Mouse (Mus musculus) intestine, postnatal 0 days (tissue): Measurements from ENCODE around the gene Slc22a12. TPM values are rescaled to one million over a fixed set of nuclear protein-coding genes. Genes with fewer than 3 reads are reported as not detected.

Experiments used
- ATAC-seq: fragments of 200-750 bp; cut with Nextera tagmentation; 2 replicates; pipeline ENCODE4 v1.8.0; 2017; ENCODE audit warnings: mild to moderate bottlenecking, moderate TSS enrichment, moderate library complexity
- H3K27ac ChIP-seq: fragments of 300-500 bp; sonication (generic); 2 replicates; pipeline ENCODE4 v1.5.1; 2014; ENCODE audit warnings: mild to moderate bottlenecking, low read depth, low read length, moderate library complexity
- H3K27me3 ChIP-seq: fragments of 300-500 bp; sonication (generic); replicated peaks from 2 replicates; pipeline ENCODE4 v1.6.1; 2014; ENCODE audit warnings: low read length, mixed read lengths; ENCODE audit not compliant: control insufficient read depth, insufficient read depth
- H3K36me3 ChIP-seq: fragments of 300-500 bp; sonication (generic); 2 replicates; pipeline ENCODE4 v1.6.1; 2014; ENCODE audit warnings: mild to moderate bottlenecking, moderate library complexity; ENCODE audit not compliant: control insufficient read depth, insufficient read depth
- H3K4me1 ChIP-seq: fragments of 300-500 bp; sonication (generic); replicated peaks from 2 replicates; pipeline ENCODE4 v1.6.1; 2014; ENCODE audit warnings: antibody characterized with exemption, low read length, mixed read lengths; ENCODE audit not compliant: control insufficient read depth, insufficient read depth
- H3K4me2 ChIP-seq: fragments of 300-500 bp; sonication (generic); replicated peaks from 2 replicates; pipeline ENCODE4 v1.6.1; 2014; ENCODE audit warnings: low read depth, mild to moderate bottlenecking, moderate library complexity
- H3K4me3 ChIP-seq: fragments of 300-500 bp; sonication (generic); 2 replicates; pipeline ENCODE4 v1.5.1; 2014; ENCODE audit warnings: low read depth, low read length
- H3K9ac ChIP-seq: fragments of 300-500 bp; sonication (generic); 2 replicates; pipeline ENCODE4 v1.6.1; 2014; ENCODE audit warnings: mild to moderate bottlenecking, low read depth, low read length
- H3K9me3 ChIP-seq: fragments of 300-500 bp; sonication (generic); 2 replicates; pipeline ENCODE4 v1.6.1; 2016; ENCODE audit warnings: mixed run types; ENCODE audit not compliant: control insufficient read depth
- CTCF ChIP-seq: sonication (generic); IDR thresholded peaks from 2 replicates; pipeline ENCODE4 v1.5.1; 2016; ENCODE audit warnings: low read depth, mild to moderate bottlenecking, control low read depth, antibody characterized with exemption, moderate library complexity
- WGBS: fragments of 180-500 bp; shearing (Covaris S2); extraction: QIAGEN DNeasy Blood & Tissue Kit; methylation state at CpG from one replicate; pipeline ENCODE4 v1.1.7; 2014; 5-methylcytosine and 5-hydroxymethylcytosine counted together
- polyA plus RNA-seq: library from polyadenylated mRNA; unstranded; fragments of >200 nt; fragmentation: Nextera tagmentation; extraction: Ambion mirVana; gene quantifications from 2 replicates; pipeline ENCODE4 v1.2.1, GENCODE M21; 2015

Gene Slc22a12
- polyA plus RNA-seq, 1 experiment from 2014 or later = not detected

DNA sequence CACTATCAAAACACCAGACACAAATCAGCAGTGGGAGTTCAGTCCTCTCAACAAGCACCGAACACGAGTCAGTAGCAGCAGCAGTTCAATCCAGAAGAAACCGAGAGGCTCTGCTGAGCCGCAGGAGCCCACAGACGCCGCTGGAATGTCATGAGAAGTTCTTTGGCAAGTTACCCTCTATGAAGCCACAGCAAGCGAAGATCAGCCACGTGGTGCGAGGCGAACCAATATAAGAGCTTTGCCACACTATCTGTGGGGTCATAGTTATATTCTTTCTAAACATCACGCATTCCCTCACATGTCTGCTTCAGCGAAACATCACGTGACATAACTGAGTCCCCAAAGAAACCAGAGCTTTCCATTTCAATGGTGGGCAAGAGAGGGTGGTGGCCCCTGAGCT is 1.9 kb upstream of the Slc22a12 start:
- ATAC-seq = no peak

GRCm38 (mm10) chr19:6543518-6543917 is 686 bp upstream of the Slc22a12 start:
- Histone ChIP-seq H3K36me3 (no peaks in the 10 kb centered on the region), H3K4me2 (no peak overlapping the region), H3K9ac (no peak overlapping the region), H3K9me3 (no peaks in the 10 kb centered on the region), H3K27me3 (no peaks in the 10 kb centered on the region), H3K27ac (no peak overlapping the region), H3K4me1 (no peaks in the 10 kb centered on the region), H3K4me3 (no peak overlapping the region)
- no peak for TF ChIP-seq CTCF
- no peak for ATAC-seq
- 59% methylated on average over 7 of the region's 7 CpGs for WGBS

More for the DNA sequence above, 1.9 kb upstream of the Slc22a12 start:
- Histone ChIP-seq H3K4me2 (no peak overlapping the region), H3K4me3 (no peak overlapping the region), H3K9ac (no peak overlapping the region), H3K27ac (no peak overlapping the region), H3K36me3 (no peaks in the 10 kb centered on the region), H3K27me3 (no peaks in the 10 kb centered on the region), H3K9me3 (no peaks in the 10 kb centered on the region), H3K4me1 (no peaks in the 10 kb centered on the region)
- 88% methylated on average over 13 of the region's 13 CpGs for WGBS
- TF ChIP-seq CTCF = no peak

GRCm38 (mm10) chr19:6543035-6543383 is 177 bp upstream of the Slc22a12 start:
- Histone ChIP-seq H3K27me3 (no peaks in the 10 kb centered on the region), H3K4me1 (no peaks in the 10 kb centered on the region), H3K9ac (no peak overlapping the region), H3K4me3 (no peak overlapping the region), H3K27ac (no peak overlapping the region), H3K36me3 (no peaks in the 10 kb centered on the region), H3K9me3 (no peaks in the 10 kb centered on the region), H3K4me2 (no peak overlapping the region)
- WGBS = 89% methylated on average over 6 of the region's 6 CpGs
- ATAC-seq = no peak
- TF ChIP-seq CTCF = no peak

- H3K9me3 ChIP-seq = no peaks in the 10 kb centered on the region
- no peaks in the 10 kb centered on the region for H3K4me1 ChIP-seq
- no peaks in the 10 kb centered on the region for H3K36me3 ChIP-seq
- no peak overlapping the region for H3K27ac ChIP-seq
- no peaks in the 10 kb centered on the region for H3K27me3 ChIP-seq
- no peak overlapping the region for H3K4me2 ChIP-seq
- no peak for ATAC-seq
- no peak overlapping the region for H3K9ac ChIP-seq
- TF ChIP-seq CTCF = no peak
- no peak overlapping the region for H3K4me3 ChIP-seq
- WGBS = 80% methylated on average over 7 of the region's 7 CpGs
Observed at GRCm38 (mm10) chr19:6541521-6541920, 1.3 kb downstream of the Slc22a12 start.

DNA sequence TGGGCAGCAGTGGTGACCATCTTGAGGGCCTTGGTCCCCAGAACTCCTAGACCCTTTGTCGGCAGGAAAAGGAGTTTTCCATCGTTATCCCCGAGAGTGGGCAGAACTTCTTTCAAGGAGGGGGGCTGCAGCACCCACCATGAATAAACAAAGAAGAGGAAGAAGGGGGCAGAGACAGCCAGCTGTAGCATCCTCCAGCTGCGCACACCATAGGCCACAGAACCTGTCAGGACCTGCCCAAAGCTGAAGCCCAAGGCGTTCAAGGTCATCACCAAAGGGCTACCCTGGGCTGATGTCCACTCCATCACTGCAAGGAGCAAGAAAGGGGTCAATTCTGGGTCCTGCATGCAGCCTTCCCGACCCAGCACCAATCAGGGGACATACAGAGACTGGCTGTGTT is 2.6 kb downstream of the Slc22a12 start:
- 62% methylated on average over 6 of the region's 6 CpGs for WGBS
- no peaks in the 10 kb centered on the region for H3K36me3 ChIP-seq
- H3K9ac ChIP-seq = no peak overlapping the region
- no peak overlapping the region for H3K27ac ChIP-seq
- H3K4me1 ChIP-seq = no peaks in the 10 kb centered on the region
- no peak overlapping the region for H3K4me2 ChIP-seq
- no peak for TF ChIP-seq CTCF
- no peak for ATAC-seq
- H3K9me3 ChIP-seq = no peaks in the 10 kb centered on the region
- no peak overlapping the region for H3K4me3 ChIP-seq
- peaks cover 2% of the 10 kb centered on the region; the same call in 1 of the 2 replicates for H3K27me3 ChIP-seq

DNA sequence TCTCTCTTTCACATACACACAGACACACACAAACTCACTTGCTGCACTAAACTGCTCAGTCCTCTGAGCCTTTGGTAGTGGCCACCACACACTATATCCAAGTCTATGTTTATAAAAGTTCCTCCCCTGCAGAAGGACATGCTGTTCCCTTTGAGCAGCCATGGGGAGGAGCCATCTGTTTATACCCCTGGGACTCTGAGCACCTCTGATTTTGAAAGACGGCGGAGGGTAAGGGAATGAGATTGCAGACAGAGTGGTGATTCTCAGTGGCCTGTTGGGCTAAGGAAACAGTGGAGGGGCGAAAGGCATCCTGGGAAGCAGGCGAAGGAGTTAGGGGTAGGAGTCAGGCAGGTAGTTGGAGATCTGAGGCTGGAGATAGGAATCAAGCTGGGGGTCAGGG is 3.2 kb downstream of the Slc22a12 start:
- whole genome bisulfite sequencing = 81% methylated on average over 4 of the region's 4 CpGs
- no peak overlapping the region for H3K27ac ChIP-seq
- H3K9ac ChIP-seq = no peak overlapping the region
- no peak overlapping the region for H3K4me2 ChIP-seq
- H3K4me1 ChIP-seq = no peaks in the 10 kb centered on the region
- H3K4me3 ChIP-seq = no peak overlapping the region
- H3K27me3 ChIP-seq = peaks cover 4% of the 10 kb centered on the region; the same call in 1 of the 2 replicates
- no peaks in the 10 kb centered on the region for H3K9me3 ChIP-seq
- H3K36me3 ChIP-seq = no peaks in the 10 kb centered on the region
- no peak for TF ChIP-seq CTCF
- no peak for ATAC-seq

- peaks cover 5% of the 10 kb centered on the region for H3K27me3 ChIP-seq
- H3K4me3 ChIP-seq = no peak overlapping the region
- no peak for ATAC-seq
- no peaks in the 10 kb centered on the region for H3K9me3 ChIP-seq
- H3K9ac ChIP-seq = no peak overlapping the region
- TF ChIP-seq CTCF = no peak
- H3K4me2 ChIP-seq = no peak overlapping the region
- no peak overlapping the region for H3K27ac ChIP-seq
- no peaks in the 10 kb centered on the region for H3K4me1 ChIP-seq
- WGBS = 93% methylated on average over 6 of the region's 6 CpGs
- H3K36me3 ChIP-seq = no peaks in the 10 kb centered on the region
Observed at GRCm38 (mm10) chr19:6538546-6538945, 4.3 kb downstream of the Slc22a12 start.
